Mouse (Mus musculus): ENCODE measurements around the gene Ear1. TPM values are rescaled to one million over a fixed set of nuclear protein-coding genes. Genes with fewer than 3 reads are reported as not detected.
"Not testable (repeated sequence)": the region's sequence is repeated elsewhere in the genome, so short reads cannot be mapped to it uniquely, and the experiment has no call there.

The Ear1 gene
- polyA plus RNA-seq, 1 experiment from 2014 or later, result not detected

DNA sequence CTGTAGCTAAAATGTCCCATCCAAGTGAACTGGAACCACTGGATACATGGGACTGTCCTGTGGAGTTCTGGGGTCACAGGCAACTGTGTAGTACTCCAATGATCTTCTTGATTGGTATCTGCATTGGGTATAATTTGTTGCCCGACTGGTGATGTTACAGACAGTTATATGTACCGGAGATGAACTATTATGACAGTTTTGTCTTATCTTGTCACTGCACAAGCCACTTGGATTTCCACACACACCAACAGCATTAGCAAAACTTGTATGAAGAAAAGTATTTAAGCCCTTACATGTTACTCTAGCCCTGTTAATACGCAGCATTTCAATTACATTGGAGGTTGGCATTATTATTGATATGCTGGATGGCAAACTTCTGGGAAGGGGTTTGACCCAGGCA lies 455 bp downstream of the Ear1 start:
- not testable (repeated sequence) for H3K4me3 ChIP-seq (ENCODE audit: low read length); ATAC-seq (ENCODE audit: low FRiP score, low TSS enrichment); H3K9ac ChIP-seq (replicated peaks; ENCODE audit: low read length); H3K9me3 ChIP-seq (ENCODE audit: low read length); H3K36me3 ChIP-seq (ENCODE audit: insufficient read depth, low read length); H3K27ac ChIP-seq (ENCODE audit: low read length); H3K4me2 ChIP-seq (replicated peaks; ENCODE audit: low read depth, low read length); H3K4me1 ChIP-seq (ENCODE audit: insufficient read depth, low read length); H3K27me3 ChIP-seq (ENCODE audit: insufficient read depth, low read length)
- WGBS, result 93% methylated on average over 3 of the region's 3 CpGs

DNA sequence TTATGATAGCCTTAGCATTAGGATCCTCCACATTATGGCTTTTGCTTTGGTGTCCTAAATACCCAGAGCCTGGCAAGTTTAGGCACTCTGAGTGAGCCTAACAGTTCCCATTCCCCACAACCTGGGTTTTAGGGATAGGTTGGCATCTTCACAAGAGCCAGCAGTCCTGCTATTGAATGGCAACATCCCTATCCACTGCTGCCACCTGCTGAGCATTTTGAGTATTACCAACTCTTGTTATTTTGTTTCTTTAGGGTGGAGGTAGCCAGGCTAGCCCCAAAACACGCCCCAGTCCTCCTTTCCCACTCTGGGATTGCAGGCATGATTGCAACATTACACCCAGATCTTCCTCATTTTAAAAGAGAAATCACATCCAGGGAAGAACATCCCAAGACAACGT lies 14.8 kb downstream of the Ear1 start:
- not testable (repeated sequence) for H3K4me1 ChIP-seq (ENCODE audit: insufficient read depth, low read length); H3K27ac ChIP-seq (ENCODE audit: low read length); H3K36me3 ChIP-seq (ENCODE audit: insufficient read depth, low read length); H3K9me3 ChIP-seq (ENCODE audit: low read length); ATAC-seq (ENCODE audit: low FRiP score, low TSS enrichment); H3K9ac ChIP-seq (replicated peaks; ENCODE audit: low read length); H3K27me3 ChIP-seq (ENCODE audit: insufficient read depth, low read length); H3K4me3 ChIP-seq (ENCODE audit: low read length); H3K4me2 ChIP-seq (replicated peaks; ENCODE audit: low read depth, low read length)
- 42% methylated on average over 2 of the region's 2 CpGs for WGBS

DNA sequence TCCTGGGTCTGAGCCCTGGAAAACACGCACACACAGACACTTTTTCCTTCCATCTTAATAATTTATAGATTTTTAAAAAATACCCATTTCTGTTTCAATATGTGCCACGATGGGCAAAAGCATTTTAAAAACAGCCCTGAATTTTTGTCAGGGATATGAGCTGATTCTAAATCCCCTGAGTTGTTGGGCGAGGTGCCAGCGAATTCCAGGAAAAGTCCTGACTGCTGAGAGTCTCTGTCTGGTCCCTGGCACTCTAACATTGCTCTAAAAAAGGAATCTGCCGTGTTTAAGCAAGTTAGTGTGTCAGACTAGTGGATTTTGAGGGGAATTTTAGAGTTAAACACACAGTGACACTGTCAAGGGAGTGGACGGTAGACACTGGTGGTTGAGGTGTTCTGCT lies 15.9 kb downstream of the Ear1 start:
- H3K36me3 ChIP-seq (ENCODE audit: insufficient read depth, low read length); H3K4me2 ChIP-seq (replicated peaks; ENCODE audit: low read depth, low read length); ATAC-seq (ENCODE audit: low FRiP score, low TSS enrichment); H3K27ac ChIP-seq (ENCODE audit: low read length); H3K9ac ChIP-seq (replicated peaks; ENCODE audit: low read length); H3K27me3 ChIP-seq (ENCODE audit: insufficient read depth, low read length); H3K9me3 ChIP-seq (ENCODE audit: low read length); H3K4me3 ChIP-seq (ENCODE audit: low read length); H3K4me1 ChIP-seq (ENCODE audit: insufficient read depth, low read length): not testable (repeated sequence)
- WGBS, result 63% methylated on average over 4 of the region's 6 CpGs

DNA sequence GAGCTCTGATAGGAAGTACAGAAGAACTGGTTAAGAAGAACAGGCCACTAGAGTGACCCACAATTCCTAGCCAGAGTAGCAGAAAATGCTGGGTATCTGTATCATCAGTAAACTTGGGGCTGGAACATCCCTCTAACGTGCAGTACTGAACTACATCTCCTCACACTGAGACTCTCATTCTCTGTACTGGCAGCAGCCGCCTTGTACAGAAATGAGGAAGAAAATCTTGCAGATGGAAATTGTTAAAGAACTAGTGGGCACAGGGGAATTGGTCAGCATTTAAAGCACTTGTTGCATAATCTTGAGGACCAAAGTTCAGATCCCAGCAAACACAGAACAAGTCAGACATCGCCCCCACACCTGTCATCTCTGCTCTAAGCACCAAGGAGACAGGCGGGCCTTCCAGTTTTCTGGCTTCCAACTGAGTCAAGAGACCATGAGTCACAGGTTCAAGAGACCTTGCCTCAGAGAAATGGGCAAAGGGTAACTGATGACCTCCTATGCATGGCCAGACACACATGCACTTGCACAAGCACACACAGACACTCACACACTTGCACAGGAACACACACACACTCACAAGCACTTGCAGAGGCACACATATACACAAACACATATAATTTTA lies 31.3 kb downstream of the Ear1 start:
- ATAC-seq (ENCODE audit: low FRiP score, low TSS enrichment); H3K4me3 ChIP-seq (ENCODE audit: low read length); H3K4me2 ChIP-seq (replicated peaks; ENCODE audit: low read depth, low read length); H3K4me1 ChIP-seq (ENCODE audit: insufficient read depth, low read length); H3K27ac ChIP-seq (ENCODE audit: low read length); H3K36me3 ChIP-seq (ENCODE audit: insufficient read depth, low read length); H3K27me3 ChIP-seq (ENCODE audit: insufficient read depth, low read length); H3K9me3 ChIP-seq (ENCODE audit: low read length); H3K9ac ChIP-seq (replicated peaks; ENCODE audit: low read length): not testable (repeated sequence)
- 67% methylated on average over 4 of the region's 4 CpGs for WGBS

DNA sequence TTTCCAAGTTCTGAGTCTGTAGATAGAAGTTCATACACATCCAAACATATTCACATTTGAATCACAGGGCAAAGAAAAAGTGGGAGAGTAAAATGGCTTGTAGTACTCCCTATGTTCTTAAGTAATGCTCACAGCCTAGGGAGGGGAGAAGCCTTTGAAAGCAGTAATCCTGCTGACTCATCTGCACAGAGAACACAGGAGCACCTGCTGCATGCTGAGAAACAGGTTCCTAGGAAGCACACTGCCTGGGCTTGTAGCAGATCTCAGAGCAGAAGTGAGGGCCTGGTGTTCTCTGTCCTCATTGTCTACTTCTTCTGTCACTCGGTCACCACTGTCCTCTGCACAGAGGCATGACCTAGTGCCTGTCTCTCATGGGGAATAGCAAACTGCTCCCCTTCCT lies 34.3 kb downstream of the Ear1 start:
- H3K9ac ChIP-seq (replicated peaks; ENCODE audit: low read length); H3K4me3 ChIP-seq (ENCODE audit: low read length); H3K27ac ChIP-seq (ENCODE audit: low read length); H3K4me1 ChIP-seq (ENCODE audit: insufficient read depth, low read length); H3K4me2 ChIP-seq (replicated peaks; ENCODE audit: low read depth, low read length); H3K36me3 ChIP-seq (ENCODE audit: insufficient read depth, low read length); H3K27me3 ChIP-seq (ENCODE audit: insufficient read depth, low read length); ATAC-seq (ENCODE audit: low FRiP score, low TSS enrichment); H3K9me3 ChIP-seq (ENCODE audit: low read length): not testable (repeated sequence)
- no CpG with 5 or more reads among the region's 1 CpGs for WGBS

DNA sequence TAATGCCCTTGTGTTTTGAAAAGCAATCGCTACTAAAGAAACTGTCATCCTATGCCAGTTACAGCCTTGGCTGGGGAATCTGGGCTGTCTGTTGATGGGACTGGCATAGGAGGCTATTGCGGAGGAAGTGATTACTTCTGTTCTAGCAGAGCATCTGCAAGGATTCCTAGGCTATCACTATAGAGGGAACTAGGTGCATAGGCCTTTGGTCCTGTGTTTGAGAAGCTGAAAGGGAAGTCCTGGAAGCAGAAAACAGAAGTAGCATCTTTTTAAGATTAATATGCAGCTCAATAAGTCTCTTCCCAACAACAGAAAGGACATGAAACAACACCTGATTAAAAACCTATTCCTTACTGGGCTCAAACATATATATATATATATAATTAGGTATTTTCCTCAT lies 40.0 kb downstream of the Ear1 start:
- not testable (repeated sequence) for H3K4me3 ChIP-seq (ENCODE audit: low read length); H3K4me1 ChIP-seq (ENCODE audit: insufficient read depth, low read length); H3K4me2 ChIP-seq (replicated peaks; ENCODE audit: low read depth, low read length); H3K27ac ChIP-seq (ENCODE audit: low read length); H3K27me3 ChIP-seq (ENCODE audit: insufficient read depth, low read length); H3K9me3 ChIP-seq (ENCODE audit: low read length); H3K36me3 ChIP-seq (ENCODE audit: insufficient read depth, low read length); H3K9ac ChIP-seq (replicated peaks; ENCODE audit: low read length); ATAC-seq (ENCODE audit: low FRiP score, low TSS enrichment)
- WGBS, result 81% methylated on average over 2 of the region's 2 CpGs

DNA sequence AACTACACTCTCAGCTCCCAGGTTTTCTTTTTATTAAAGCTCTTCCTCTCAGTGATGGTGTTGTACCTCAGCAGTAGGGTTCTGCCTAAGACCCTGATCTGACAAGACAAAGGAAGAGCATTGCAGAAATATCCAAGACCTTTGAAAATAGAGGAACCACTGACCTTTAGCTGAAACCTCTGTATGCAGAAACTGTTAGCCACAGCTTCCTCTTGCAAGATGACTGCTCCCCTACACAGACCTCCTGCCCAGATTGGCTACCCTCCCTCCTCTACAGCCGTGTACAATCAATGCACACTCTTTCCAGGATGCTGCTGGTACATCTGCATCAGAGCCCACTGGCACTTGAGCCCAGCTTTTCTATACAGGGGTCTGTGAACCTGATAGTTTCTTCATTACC lies 44.9 kb downstream of the Ear1 start:
- H3K4me1 ChIP-seq (ENCODE audit: insufficient read depth, low read length); H3K27me3 ChIP-seq (ENCODE audit: insufficient read depth, low read length); H3K27ac ChIP-seq (ENCODE audit: low read length); H3K9me3 ChIP-seq (ENCODE audit: low read length); H3K4me2 ChIP-seq (replicated peaks; ENCODE audit: low read depth, low read length); ATAC-seq (ENCODE audit: low FRiP score, low TSS enrichment); H3K4me3 ChIP-seq (ENCODE audit: low read length); H3K36me3 ChIP-seq (ENCODE audit: insufficient read depth, low read length); H3K9ac ChIP-seq (replicated peaks; ENCODE audit: low read length): not testable (repeated sequence)
- WGBS, result 44% methylated on average over 1 of the region's 1 CpGs

DNA sequence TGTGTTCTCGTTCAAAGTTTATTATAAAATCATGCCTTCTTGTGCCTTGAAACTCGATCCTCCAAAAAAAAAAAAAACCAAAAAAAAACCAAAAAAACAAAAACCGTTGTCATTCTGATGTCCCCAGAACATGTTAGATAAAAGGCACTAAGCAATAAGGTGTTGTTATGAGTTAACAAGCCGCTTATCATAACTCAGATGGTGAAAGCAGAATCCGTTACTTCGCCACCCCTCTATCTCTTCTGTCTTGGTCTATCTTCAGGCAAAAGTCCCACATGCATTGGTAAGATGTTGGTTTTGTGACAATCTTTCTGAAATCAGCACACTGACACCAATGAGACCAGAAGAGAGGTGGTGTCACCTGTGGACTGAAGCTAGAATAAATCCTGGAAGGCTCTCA lies 51.1 kb downstream of the Ear1 start:
- ATAC-seq (ENCODE audit: low FRiP score, low TSS enrichment), result not testable (repeated sequence)

DNA sequence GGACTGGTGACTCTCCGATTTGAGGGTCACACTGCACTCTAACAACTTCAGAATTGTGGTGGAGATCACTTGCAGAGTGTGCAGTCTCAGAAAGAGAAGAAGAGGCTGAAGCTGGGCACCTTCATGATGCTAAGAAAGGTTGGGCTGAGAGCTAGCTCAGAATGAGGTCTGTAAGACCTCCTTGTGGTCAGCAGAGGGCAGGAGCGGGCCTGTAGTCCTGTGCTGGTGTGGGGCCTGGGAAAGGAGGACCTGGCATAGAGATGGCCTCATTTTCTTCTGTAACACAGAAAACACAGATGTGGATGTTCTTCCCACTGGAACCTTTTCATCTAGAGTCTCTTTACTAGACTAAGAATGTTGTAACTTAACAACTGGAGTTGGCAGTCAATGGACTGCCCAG lies 53.4 kb downstream of the Ear1 start:
- H3K9ac ChIP-seq (replicated peaks; ENCODE audit: low read length); H3K36me3 ChIP-seq (ENCODE audit: insufficient read depth, low read length); H3K4me3 ChIP-seq (ENCODE audit: low read length); H3K27me3 ChIP-seq (ENCODE audit: insufficient read depth, low read length); H3K9me3 ChIP-seq (ENCODE audit: low read length); H3K27ac ChIP-seq (ENCODE audit: low read length); H3K4me2 ChIP-seq (replicated peaks; ENCODE audit: low read depth, low read length); H3K4me1 ChIP-seq (ENCODE audit: insufficient read depth, low read length); ATAC-seq (ENCODE audit: low FRiP score, low TSS enrichment): not testable (repeated sequence)
- WGBS, result 52% methylated on average over 1 of the region's 2 CpGs

More for the DNA sequence above, 51.1 kb downstream of the Ear1 start:
- H3K4me2 ChIP-seq (replicated peaks; ENCODE audit: low read depth, low read length); H3K27me3 ChIP-seq (ENCODE audit: insufficient read depth, low read length); H3K4me3 ChIP-seq (ENCODE audit: low read length); H3K27ac ChIP-seq (ENCODE audit: low read length); H3K9me3 ChIP-seq (ENCODE audit: low read length); H3K4me1 ChIP-seq (ENCODE audit: insufficient read depth, low read length); H3K36me3 ChIP-seq (ENCODE audit: insufficient read depth, low read length); H3K9ac ChIP-seq (replicated peaks; ENCODE audit: low read length): not testable (repeated sequence)
- 81% methylated on average over 6 of the region's 6 CpGs for WGBS

DNA sequence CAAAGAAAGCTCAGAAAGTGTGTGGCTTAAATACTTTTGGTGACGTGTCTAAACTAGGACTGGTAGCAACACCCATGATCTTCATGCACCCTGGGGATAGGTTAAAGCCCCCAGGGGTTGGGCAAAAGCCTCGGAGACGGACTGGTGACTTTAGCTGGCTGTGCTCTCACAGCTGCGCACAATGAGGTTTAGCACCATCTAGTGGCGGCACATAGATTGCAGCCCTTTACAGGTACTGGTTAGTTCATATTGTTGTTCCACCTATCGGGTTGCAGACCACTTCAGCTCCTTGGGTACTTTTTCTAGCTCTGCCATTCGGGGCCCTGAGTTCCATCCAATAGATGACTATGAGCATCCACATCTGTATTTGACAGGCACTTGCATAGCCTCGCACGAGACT lies 62.9 kb downstream of the Ear1 start:
- H3K4me3 ChIP-seq (ENCODE audit: low read length); ATAC-seq (ENCODE audit: low FRiP score, low TSS enrichment); H3K9me3 ChIP-seq (ENCODE audit: low read length); H3K9ac ChIP-seq (replicated peaks; ENCODE audit: low read length); H3K4me1 ChIP-seq (ENCODE audit: insufficient read depth, low read length); H3K4me2 ChIP-seq (replicated peaks; ENCODE audit: low read depth, low read length); H3K36me3 ChIP-seq (ENCODE audit: insufficient read depth, low read length); H3K27me3 ChIP-seq (ENCODE audit: insufficient read depth, low read length); H3K27ac ChIP-seq (ENCODE audit: low read length): not testable (repeated sequence)
- WGBS, result 79% methylated on average over 5 of the region's 9 CpGs

DNA sequence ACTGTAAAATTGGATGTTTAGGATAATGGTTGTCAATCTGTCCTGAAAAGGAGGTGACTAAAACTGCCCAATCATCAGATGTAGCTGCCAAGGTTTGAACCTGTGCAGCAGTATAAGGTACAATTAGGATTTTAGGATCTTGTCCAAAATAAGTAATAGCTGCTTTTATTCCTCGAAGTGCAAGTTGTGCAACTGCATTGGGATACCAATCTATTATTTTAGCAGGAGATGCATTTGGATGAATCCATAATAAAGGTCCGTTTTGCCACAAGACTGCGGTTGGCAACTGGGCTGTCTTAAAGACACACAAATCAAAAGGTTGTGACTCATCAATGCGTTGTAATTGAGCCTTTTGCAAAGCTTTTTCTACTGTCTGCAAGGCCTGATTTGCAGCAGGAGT lies 67.2 kb downstream of the Ear1 start:
- H3K4me1 ChIP-seq (ENCODE audit: insufficient read depth, low read length); H3K4me2 ChIP-seq (replicated peaks; ENCODE audit: low read depth, low read length); H3K4me3 ChIP-seq (ENCODE audit: low read length); ATAC-seq (ENCODE audit: low FRiP score, low TSS enrichment); H3K9me3 ChIP-seq (ENCODE audit: low read length); H3K9ac ChIP-seq (replicated peaks; ENCODE audit: low read length); H3K27me3 ChIP-seq (ENCODE audit: insufficient read depth, low read length); H3K36me3 ChIP-seq (ENCODE audit: insufficient read depth, low read length); H3K27ac ChIP-seq (ENCODE audit: low read length): not testable (repeated sequence)
- WGBS, result 84% methylated on average over 3 of the region's 4 CpGs
